Mouse (Mus musculus): ENCODE results near the gene Gdf9. TPM values are rescaled to one million over a fixed set of nuclear protein-coding genes. Genes with fewer than 3 reads are reported as not detected.

Gene Gdf9
- total and polyA plus RNA-seq, 2 experiments: 0.09 to 0.21 TPM

- Histone ChIP-seq H3K27me3 (ENCODE audit: control insufficient read depth, insufficient read depth, low read length) (no peaks in the 10 kb centered on the region), H3K4me3 (ENCODE audit: insufficient read depth, low read depth, low read length) (no peak overlapping the region), H3K4me1 (ENCODE audit: control insufficient read depth, insufficient read depth, low read length) (peaks cover 42% of the 10 kb centered on the region), H3K36me3 (ENCODE audit: control insufficient read depth, insufficient read depth, low read length) (no peaks in the 10 kb centered on the region), H3K9ac (ENCODE audit: low read depth, low read length) (0 out of 2 replicates have a peak overlapping the region, but pooled peaks have one; percentile 16), H3K79me2 (ENCODE audit: control insufficient read depth, insufficient read depth, low read length) (peaks cover 9% of the 10 kb centered on the region), H3K27ac (replicated peaks; ENCODE audit: insufficient read depth, low read depth, low read length) (peak overlapping the region; percentile 95)
- TF ChIP-seq CTCF (IDR thresholded peaks at IDR 0.05; ENCODE audit: low read depth, low read length): no peak
- no peak for TF ChIP-seq POLR2A (IDR thresholded peaks at IDR 0.05; ENCODE audit: extremely low read depth, insufficient read depth, low read length)
- 27% methylated on average over 5 of the region's 5 CpGs for WGBS
- DNase-seq (ENCODE audit: extremely low read depth, low read depth, low spot score): peak; percentile 96
These were observed 22.2 kb downstream of the Gdf9 start for GRCm38 (mm10) chr11:53453031-53453430.

GRCm38 (mm10) chr11:53456474-53457371 lies 25.9 kb downstream of the Gdf9 start, which contains the start of the genes Gm10447 and Shroom1:
Gm10447 (minus strand) TSS chr11:53457110.
Shroom1 (plus strand) TSS chr11:53457205.
- peak within 1 kb of the TSS; percentile 98 for H3K4me3 ChIP-seq (ENCODE audit: insufficient read depth, low read depth, low read length)
- 3% methylated on average over 42 of the region's 42 CpGs for WGBS
- peak within 1 kb of the TSS; percentile 99 for H3K27ac ChIP-seq (replicated peaks; ENCODE audit: insufficient read depth, low read depth, low read length)
- TF ChIP-seq CTCF (IDR thresholded peaks at IDR 0.05; ENCODE audit: low read depth, low read length) (peak; percentile 31; the same call in 1 of the 2 replicates), POLR2A (IDR thresholded peaks at IDR 0.05; ENCODE audit: extremely low read depth, insufficient read depth, low read length) (peak; percentile 75)
- H3K9ac ChIP-seq (ENCODE audit: low read depth, low read length): peak within 1 kb of the TSS; percentile 99
- peaks cover 21% of the 10 kb centered on the region for H3K79me2 ChIP-seq (ENCODE audit: control insufficient read depth, insufficient read depth, low read length)
- peak; percentile 85 for DNase-seq (ENCODE audit: extremely low read depth, low read depth, low spot score)
- H3K36me3 ChIP-seq (ENCODE audit: control insufficient read depth, insufficient read depth, low read length): no peaks in the 10 kb centered on the region
- peaks cover 36% of the 10 kb centered on the region for H3K4me1 ChIP-seq (ENCODE audit: control insufficient read depth, insufficient read depth, low read length)
- H3K27me3 ChIP-seq (ENCODE audit: control insufficient read depth, insufficient read depth, low read length): no peaks in the 10 kb centered on the region

GRCm38 (mm10) chr11:53457372-53457954 lies 26.6 kb downstream of the Gdf9 start:
- no peaks in the 10 kb centered on the region for H3K27me3 ChIP-seq (ENCODE audit: control insufficient read depth, insufficient read depth, low read length)
- peak; percentile 81 for DNase-seq (ENCODE audit: extremely low read depth, low read depth, low spot score)
- WGBS: 5% methylated on average over 29 of the region's 29 CpGs

GRCm38 (mm10) chr11:53458996-53459395 lies 28.2 kb downstream of the Gdf9 start:
- Histone ChIP-seq H3K4me3 (ENCODE audit: insufficient read depth, low read depth, low read length) (no peak overlapping the region), H3K27ac (replicated peaks; ENCODE audit: insufficient read depth, low read depth, low read length) (peak overlapping the region; percentile 20; the same call in 1 of the 2 replicates), H3K9ac (ENCODE audit: low read depth, low read length) (no peak overlapping the region), H3K27me3 (ENCODE audit: control insufficient read depth, insufficient read depth, low read length) (no peaks in the 10 kb centered on the region), H3K4me1 (ENCODE audit: control insufficient read depth, insufficient read depth, low read length) (peaks cover 42% of the 10 kb centered on the region), H3K79me2 (ENCODE audit: control insufficient read depth, insufficient read depth, low read length) (peaks cover 34% of the 10 kb centered on the region), H3K36me3 (ENCODE audit: control insufficient read depth, insufficient read depth, low read length) (peaks cover 2% of the 10 kb centered on the region; the same call in 1 of the 2 replicates)
- TF ChIP-seq CTCF (IDR thresholded peaks at IDR 0.05; ENCODE audit: low read depth, low read length): no peak
- no peak for TF ChIP-seq POLR2A (IDR thresholded peaks at IDR 0.05; ENCODE audit: extremely low read depth, insufficient read depth, low read length)
- 45% methylated on average over 3 of the region's 3 CpGs for WGBS
- DNase-seq (ENCODE audit: extremely low read depth, low read depth, low spot score): peak; percentile 64

More at GRCm38 (mm10) chr11:53457372-53457954, 26.6 kb downstream of the Gdf9 start:
- Histone ChIP-seq H3K79me2 (ENCODE audit: control insufficient read depth, insufficient read depth, low read length) (peaks cover 23% of the 10 kb centered on the region), H3K4me3 (ENCODE audit: insufficient read depth, low read depth, low read length) (peak overlapping the region; percentile 98), H3K9ac (ENCODE audit: low read depth, low read length) (peak overlapping the region; percentile 99), H3K36me3 (ENCODE audit: control insufficient read depth, insufficient read depth, low read length) (no peaks in the 10 kb centered on the region), H3K27ac (replicated peaks; ENCODE audit: insufficient read depth, low read depth, low read length) (peak overlapping the region; percentile 99), H3K4me1 (ENCODE audit: control insufficient read depth, insufficient read depth, low read length) (peaks cover 38% of the 10 kb centered on the region)
- TF ChIP-seq CTCF (IDR thresholded peaks at IDR 0.05; ENCODE audit: low read depth, low read length): peak; percentile 62
- TF ChIP-seq POLR2A (IDR thresholded peaks at IDR 0.05; ENCODE audit: extremely low read depth, insufficient read depth, low read length): no peak

- Histone ChIP-seq H3K27me3 (ENCODE audit: control insufficient read depth, insufficient read depth, low read length) (no peaks in the 10 kb centered on the region), H3K9ac (ENCODE audit: low read depth, low read length) (no peak overlapping the region), H3K79me2 (ENCODE audit: control insufficient read depth, insufficient read depth, low read length) (peaks cover 34% of the 10 kb centered on the region), H3K27ac (replicated peaks; ENCODE audit: insufficient read depth, low read depth, low read length) (peak overlapping the region; percentile 62), H3K4me3 (ENCODE audit: insufficient read depth, low read depth, low read length) (no peak overlapping the region), H3K4me1 (ENCODE audit: control insufficient read depth, insufficient read depth, low read length) (peaks cover 43% of the 10 kb centered on the region), H3K36me3 (ENCODE audit: control insufficient read depth, insufficient read depth, low read length) (peaks cover 10% of the 10 kb centered on the region)
- 29% methylated on average over 3 of the region's 3 CpGs for WGBS
- no peak for TF ChIP-seq CTCF (IDR thresholded peaks at IDR 0.05; ENCODE audit: low read depth, low read length)
- TF ChIP-seq POLR2A (IDR thresholded peaks at IDR 0.05; ENCODE audit: extremely low read depth, insufficient read depth, low read length): no peak
- DNase-seq (ENCODE audit: extremely low read depth, low read depth, low spot score): no peak
These were observed 29.4 kb downstream of the Gdf9 start for GRCm38 (mm10) chr11:53460192-53460591.

All from liver, adult 2 months (tissue).